Mouse (Mus musculus) erythroblast, embryonic 14.5 days (primary cell): ENCODE results near the gene Pcdh19.

Source experiments
- GATA1 ChIP-seq: IDR thresholded peaks from 2 replicates; pipeline ENCODE4 v1.6.1; 2012; ENCODE audit warnings: low read length, inconsistent platforms, mixed read lengths
- TAL1 ChIP-seq: IDR thresholded peaks from 3 replicates; pipeline ENCODE4 v1.6.1; 2012; ENCODE audit warnings: low read length, inconsistent platforms, mixed read lengths

DNA sequence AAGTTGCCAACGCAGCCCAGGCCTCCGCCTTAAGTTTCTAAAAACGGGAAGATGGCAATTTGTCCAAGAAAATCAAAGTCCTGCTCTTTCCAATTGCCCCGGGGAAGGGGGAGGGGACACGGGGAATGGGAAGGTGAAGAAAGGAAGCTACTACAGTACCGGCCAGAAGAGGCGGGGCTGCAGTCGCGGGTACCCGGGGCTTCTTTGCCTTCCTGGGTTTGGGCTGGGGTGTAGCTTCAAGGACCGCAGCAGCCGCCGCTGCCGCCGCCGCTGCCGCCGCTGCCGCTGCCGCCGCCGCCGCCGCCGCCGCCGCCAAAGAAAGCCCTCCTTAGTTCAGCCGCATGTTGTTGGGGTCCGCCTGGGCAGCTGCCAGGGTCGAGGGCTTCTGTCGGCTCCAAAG, 631 bp downstream of the Pcdh19 start:
- TF ChIP-seq TAL1 (no peak), GATA1 (no peak)
